Mouse (Mus musculus) bone marrow, adult 2 months (tissue): Measurements from ENCODE around the gene Pygl.

Experiments used
- CTCF ChIP-seq: fragments of 200-500 bp; IDR thresholded peaks from 2 replicates; pipeline ENCODE4 v1.5.1; 2011; ENCODE audit warnings: low read length, control low read depth; ENCODE audit not compliant: control insufficient read depth, insufficient read depth
- POLR2A ChIP-seq: fragments of 200-500 bp; IDR thresholded peaks from 2 replicates; pipeline ENCODE4 v1.6.1; 2011; ENCODE audit warnings: low read depth, mild to moderate bottlenecking, control low read depth, low read length, borderline replicate concordance; ENCODE audit not compliant: control insufficient read depth

- TF ChIP-seq CTCF, result no peak
- no peak for TF ChIP-seq POLR2A
These were observed 66.5 kb downstream of the Pygl start for GRCm38 (mm10) chr12:70164741-70165140.
